Mouse (Mus musculus): ENCODE results near the gene Jade1. TPM values are rescaled to one million over a fixed set of nuclear protein-coding genes. Genes with fewer than 3 reads are reported as not detected.

The Jade1 gene
- 22.7 and 31.9 TPM in 2 replicates for polyA plus RNA-seq (2012; rRNA removed)

GRCm38 (mm10) chr3:41555491-41556381 lies at the start of gene Jade1:
Jade1 (plus strand) TSS chr3:41555731.
- TF ChIP-seq POLR2A (IDR thresholded peaks at IDR 0.05; ENCODE audit: control insufficient read depth, extremely low read depth, insufficient read depth, low read length, poor library complexity) (no peak), CTCF (IDR thresholded peaks at IDR 0.05; ENCODE audit: borderline replicate concordance, control insufficient read depth, extremely low read depth, insufficient read depth, low read length, poor library complexity) (no peak)
- Histone ChIP-seq H3K4me1 (replicated peaks; ENCODE audit: control insufficient read depth, insufficient read depth, low read length) (no peaks in the 10 kb centered on the region), H3K4me3 (ENCODE audit: control insufficient read depth, insufficient read depth, low read length) (no peak within 1 kb of the TSS), H3K27me3 (ENCODE audit: control insufficient read depth, insufficient read depth, low read length) (no peaks in the 10 kb centered on the region), H3K27ac (ENCODE audit: control insufficient read depth, insufficient read depth, low read length) (no peak within 1 kb of the TSS), H3K36me3 (ENCODE audit: control insufficient read depth, insufficient read depth, low read length) (no peaks in the 10 kb centered on the region)
- WGBS: 99% methylated on average over 36 of the region's 36 CpGs
- no peak for DNase-seq

GRCm38 (mm10) chr3:41509441-41509840 lies 46.1 kb upstream of the Jade1 start:
- H3K36me3 ChIP-seq (ENCODE audit: control insufficient read depth, insufficient read depth, low read length): no peaks in the 10 kb centered on the region
- H3K4me1 ChIP-seq (replicated peaks; ENCODE audit: control insufficient read depth, insufficient read depth, low read length): no peaks in the 10 kb centered on the region
- no peak for DNase-seq
- 92% methylated on average over 2 of the region's 2 CpGs for WGBS
- TF ChIP-seq POLR2A (IDR thresholded peaks at IDR 0.05; ENCODE audit: control insufficient read depth, extremely low read depth, insufficient read depth, low read length, poor library complexity): no peak
- TF ChIP-seq CTCF (IDR thresholded peaks at IDR 0.05; ENCODE audit: borderline replicate concordance, control insufficient read depth, extremely low read depth, insufficient read depth, low read length, poor library complexity): no peak
- no peak overlapping the region for H3K27ac ChIP-seq (ENCODE audit: control insufficient read depth, insufficient read depth, low read length)
- no peaks in the 10 kb centered on the region for H3K27me3 ChIP-seq (ENCODE audit: control insufficient read depth, insufficient read depth, low read length)
- no peak overlapping the region for H3K4me3 ChIP-seq (ENCODE audit: control insufficient read depth, insufficient read depth, low read length)

GRCm38 (mm10) chr3:41510191-41510590 lies 45.3 kb upstream of the Jade1 start:
- Histone ChIP-seq H3K4me3 (ENCODE audit: control insufficient read depth, insufficient read depth, low read length) (no peak overlapping the region), H3K36me3 (ENCODE audit: control insufficient read depth, insufficient read depth, low read length) (no peaks in the 10 kb centered on the region), H3K27me3 (ENCODE audit: control insufficient read depth, insufficient read depth, low read length) (no peaks in the 10 kb centered on the region), H3K27ac (ENCODE audit: control insufficient read depth, insufficient read depth, low read length) (no peak overlapping the region), H3K4me1 (replicated peaks; ENCODE audit: control insufficient read depth, insufficient read depth, low read length) (no peaks in the 10 kb centered on the region)
- TF ChIP-seq CTCF (IDR thresholded peaks at IDR 0.05; ENCODE audit: borderline replicate concordance, control insufficient read depth, extremely low read depth, insufficient read depth, low read length, poor library complexity) (no peak), POLR2A (IDR thresholded peaks at IDR 0.05; ENCODE audit: control insufficient read depth, extremely low read depth, insufficient read depth, low read length, poor library complexity) (no peak)
- WGBS: 93% methylated on average over 9 of the region's 9 CpGs
- DNase-seq: no peak

- 87% methylated on average over 7 of the region's 7 CpGs for WGBS
- no peaks in the 10 kb centered on the region for H3K27me3 ChIP-seq (ENCODE audit: control insufficient read depth, insufficient read depth, low read length)
- H3K4me1 ChIP-seq (replicated peaks; ENCODE audit: control insufficient read depth, insufficient read depth, low read length): no peaks in the 10 kb centered on the region
- DNase-seq: no peak
- no peak overlapping the region for H3K27ac ChIP-seq (ENCODE audit: control insufficient read depth, insufficient read depth, low read length)
- no peak overlapping the region for H3K4me3 ChIP-seq (ENCODE audit: control insufficient read depth, insufficient read depth, low read length)
- no peaks in the 10 kb centered on the region for H3K36me3 ChIP-seq (ENCODE audit: control insufficient read depth, insufficient read depth, low read length)
- no peak for TF ChIP-seq CTCF (IDR thresholded peaks at IDR 0.05; ENCODE audit: borderline replicate concordance, control insufficient read depth, extremely low read depth, insufficient read depth, low read length, poor library complexity)
- no peak for TF ChIP-seq POLR2A (IDR thresholded peaks at IDR 0.05; ENCODE audit: control insufficient read depth, extremely low read depth, insufficient read depth, low read length, poor library complexity)
Measured at GRCm38 (mm10) chr3:41510750-41511149, 44.8 kb upstream of the Jade1 start.

GRCm38 (mm10) chr3:41514003-41514402 lies 41.5 kb upstream of the Jade1 start:
- WGBS: 94% methylated on average over 5 of the region's 5 CpGs
- no peaks in the 10 kb centered on the region for H3K36me3 ChIP-seq (ENCODE audit: control insufficient read depth, insufficient read depth, low read length)

GRCm38 (mm10) chr3:41514683-41515305 lies 40.7 kb upstream of the Jade1 start:
- WGBS: 90% methylated on average over 11 of the region's 11 CpGs
- Histone ChIP-seq H3K27ac (ENCODE audit: control insufficient read depth, insufficient read depth, low read length) (no peak overlapping the region), H3K27me3 (ENCODE audit: control insufficient read depth, insufficient read depth, low read length) (no peaks in the 10 kb centered on the region), H3K4me3 (ENCODE audit: control insufficient read depth, insufficient read depth, low read length) (no peak overlapping the region), H3K36me3 (ENCODE audit: control insufficient read depth, insufficient read depth, low read length) (no peaks in the 10 kb centered on the region), H3K4me1 (replicated peaks; ENCODE audit: control insufficient read depth, insufficient read depth, low read length) (no peaks in the 10 kb centered on the region)
- no peak for DNase-seq
- TF ChIP-seq CTCF (IDR thresholded peaks at IDR 0.05; ENCODE audit: borderline replicate concordance, control insufficient read depth, extremely low read depth, insufficient read depth, low read length, poor library complexity) (no peak), POLR2A (IDR thresholded peaks at IDR 0.05; ENCODE audit: control insufficient read depth, extremely low read depth, insufficient read depth, low read length, poor library complexity) (no peak)

More at GRCm38 (mm10) chr3:41514003-41514402, 41.5 kb upstream of the Jade1 start:
- TF ChIP-seq CTCF (IDR thresholded peaks at IDR 0.05; ENCODE audit: borderline replicate concordance, control insufficient read depth, extremely low read depth, insufficient read depth, low read length, poor library complexity) (no peak), POLR2A (IDR thresholded peaks at IDR 0.05; ENCODE audit: control insufficient read depth, extremely low read depth, insufficient read depth, low read length, poor library complexity) (no peak)
- Histone ChIP-seq H3K4me1 (replicated peaks; ENCODE audit: control insufficient read depth, insufficient read depth, low read length) (no peaks in the 10 kb centered on the region), H3K27me3 (ENCODE audit: control insufficient read depth, insufficient read depth, low read length) (no peaks in the 10 kb centered on the region), H3K27ac (ENCODE audit: control insufficient read depth, insufficient read depth, low read length) (no peak overlapping the region), H3K4me3 (ENCODE audit: control insufficient read depth, insufficient read depth, low read length) (no peak overlapping the region)
- no peak for DNase-seq
